Mouse (Mus musculus) ES-Bruce4 (cell line): Measurements from ENCODE around the gene Gm48551.

Source experiments
- CTCF ChIP-seq: IDR thresholded peaks from one replicate; pipeline ENCODE4 v1.8.1; 2011; ENCODE audit warnings: low read depth, low read length
- EP300 ChIP-seq: IDR thresholded peaks from 2 replicates; pipeline ENCODE4 v1.6.1; 2011; ENCODE audit warnings: low read depth, low read length; ENCODE audit not compliant: insufficient read depth

DNA sequence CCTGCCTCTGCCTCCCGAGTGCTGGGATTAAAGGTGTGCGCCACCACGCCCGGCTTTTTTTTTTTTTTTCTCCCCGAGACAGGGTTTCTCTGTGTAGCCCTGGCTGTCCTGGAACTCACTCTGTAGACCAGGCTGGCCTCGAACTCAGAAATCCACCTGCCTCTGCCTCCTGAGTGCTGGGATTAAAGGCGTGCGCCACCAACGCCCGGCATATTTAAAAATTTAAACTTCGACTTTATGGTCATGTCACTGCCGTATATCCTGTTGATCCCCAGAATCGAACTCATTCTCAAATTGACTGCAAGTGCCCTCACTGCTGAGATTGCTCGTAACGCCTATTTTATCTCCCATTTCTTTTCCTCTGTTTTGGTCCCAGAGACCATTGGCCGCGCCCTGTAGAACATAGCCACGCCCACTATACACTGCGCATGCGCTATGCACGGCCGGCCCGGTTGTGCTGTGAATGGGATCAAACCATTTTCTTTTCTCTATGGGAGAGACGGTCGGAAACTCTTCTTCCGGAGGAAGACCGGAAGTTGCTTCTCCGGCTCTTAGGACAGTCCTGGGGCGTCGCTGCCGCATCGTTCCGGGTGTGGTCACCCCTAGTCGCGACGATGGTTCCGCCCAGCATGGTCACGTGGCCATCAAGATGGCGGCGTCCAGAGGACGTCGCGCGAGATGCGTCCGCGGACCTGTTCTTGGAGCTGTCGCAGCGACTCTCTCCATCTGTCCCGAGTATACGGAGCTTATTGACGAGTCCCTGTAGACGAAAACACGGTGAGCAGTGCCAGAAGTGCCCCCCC, at the start of gene Gm48551, which contains the start of gene Dohh:
- TF ChIP-seq CTCF = no peak
- TF ChIP-seq EP300 = peak; percentile 61; the same call in 1 of the 2 replicates
